Mouse (Mus musculus): ENCODE results near the gene Lrp6.

- no peak for TF ChIP-seq POLR2A (IDR thresholded peaks at IDR 0.05; ENCODE audit: control insufficient read depth, low read depth, low read length)
- no peak for TF ChIP-seq CTCF (IDR thresholded peaks at IDR 0.05; ENCODE audit: control insufficient read depth, insufficient read depth, insufficient replicate concordance, low read depth, low read length)
Observed at GRCm38 (mm10) chr6:134565606-134566247, 1.0 kb downstream of the Lrp6 start.
